Mouse (Mus musculus) testis, adult 2 months (tissue): Measurements from ENCODE around the gene Abr.

Source experiments
- CTCF ChIP-seq: fragments of 200-500 bp; IDR thresholded peaks from 2 replicates; pipeline ENCODE4 v1.5.1; 2012; ENCODE audit warnings: low read depth, mild to moderate bottlenecking, inconsistent platforms, low read length, moderate library complexity; ENCODE audit not compliant: control insufficient read depth, insufficient read depth, insufficient replicate concordance
- POLR2A ChIP-seq: fragments of 200-500 bp; IDR thresholded peaks from 2 replicates; pipeline ENCODE4 v1.6.1; 2012; ENCODE audit warnings: low read depth, mild to moderate bottlenecking, inconsistent platforms, low read length, moderate library complexity; ENCODE audit not compliant: control insufficient read depth

GRCm38 (mm10) chr11:76570201-76570731 lies 51.8 kb downstream of the Abr start:
- TF ChIP-seq POLR2A: no peak
- no peak for TF ChIP-seq CTCF
